In genomic region chr17:7795168-7795567, GRCm38 (mm10) we compare ENCODE assay signal across 26 mouse cellular contexts. TPM values are rescaled to one million over a fixed set of nuclear protein-coding genes. Genes with fewer than 3 reads are reported as not detected.
DNase-seq lines count a peak whose midpoint lies in the region; ATAC-seq and TF ChIP-seq lines count a peak whose summit lies in the region.
"Had no signal": no experiment of that assay in that cellular context is flagged by ENCODE, and none has a peak within 500 bp of the region (broad histone marks: within the 10 kb centered on the region; RNA-seq: fewer than 3 reads in every experiment).

No protein-coding gene starts in this region.

- 80% methylated on average over 2 of the region's 2 CpGs for WGBS in midbrain, postnatal 0 days

- no peak for TF ChIP-seq CTCF in gastrocnemius, adult 2 months (IDR thresholded peaks at IDR 0.05)
- TF ChIP-seq CTCF in midbrain, postnatal 0 days (IDR thresholded peaks at IDR 0.05), result no peak

- no peaks in the 10 kb centered on the region for H3K9me3 ChIP-seq in midbrain, postnatal 0 days (ENCODE audit: low read length)
- H3K9me3 ChIP-seq: embryonic facial prominence, embryonic 12.5 days; embryonic facial prominence, embryonic 15.5 days; forebrain, embryonic 12.5 days; forebrain, embryonic 15.5 days; heart, embryonic 10.5 days; heart, embryonic 13.5 days; hindbrain, embryonic 12.5 days; hindbrain, embryonic 15.5 days had no signal

- peak overlapping the region; percentile 63 for H3K27ac ChIP-seq in gastrocnemius, adult 2 months
- no peak overlapping the region for H3K27ac ChIP-seq in midbrain, postnatal 0 days (ENCODE audit: low read depth, low read length)
- H3K27ac ChIP-seq: embryonic facial prominence, embryonic 12.5 days; embryonic facial prominence, embryonic 15.5 days; forebrain, embryonic 12.5 days; forebrain, embryonic 15.5 days; heart, adult 2 months; heart, embryonic 10.5 days; heart, embryonic 13.5 days; hindbrain, embryonic 12.5 days; hindbrain, embryonic 15.5 days had no signal

- intact Hi-C loops in gastrocnemius, adult 2 months (cut with DNase I), result no loop called here

- no peak overlapping the region for H3K4me2 ChIP-seq in midbrain, postnatal 0 days (ENCODE audit: low read depth, low read length, poor library complexity, severe bottlenecking)
- H3K4me2 ChIP-seq: embryonic facial prominence, embryonic 12.5 days; embryonic facial prominence, embryonic 15.5 days; forebrain, embryonic 12.5 days; forebrain, embryonic 15.5 days; heart, embryonic 13.5 days; hindbrain, embryonic 12.5 days; hindbrain, embryonic 15.5 days had no signal

- no peaks in the 10 kb centered on the region for H3K27me3 ChIP-seq in midbrain, postnatal 0 days (ENCODE audit: insufficient read depth, low read length)
- H3K27me3 ChIP-seq: embryonic facial prominence, embryonic 12.5 days; embryonic facial prominence, embryonic 15.5 days; forebrain, embryonic 12.5 days; forebrain, embryonic 15.5 days; heart, embryonic 13.5 days; hindbrain, embryonic 12.5 days; hindbrain, embryonic 15.5 days had no signal

- no peaks in the 10 kb centered on the region for H3K36me3 ChIP-seq in midbrain, postnatal 0 days (ENCODE audit: insufficient read depth, low read length)
- H3K36me3 ChIP-seq: embryonic facial prominence, embryonic 12.5 days; embryonic facial prominence, embryonic 15.5 days; forebrain, embryonic 12.5 days; forebrain, embryonic 15.5 days; heart, embryonic 10.5 days; heart, embryonic 13.5 days; hindbrain, embryonic 12.5 days; hindbrain, embryonic 15.5 days had no signal

- ATAC-seq in midbrain, postnatal 0 days (ENCODE audit: low FRiP score), result no peak
- ATAC-seq: CD4-positive, CD25-positive, alpha-beta regulatory T cell, adult 4 months; forebrain, embryonic 15.5 days; intestine, postnatal 0 days had no signal

- H3K4me3 ChIP-seq in gastrocnemius, adult 2 months, result no peak overlapping the region
- H3K4me3 ChIP-seq in midbrain, postnatal 0 days (ENCODE audit: low read depth, low read length), result no peak overlapping the region
- H3K4me3 ChIP-seq: embryonic facial prominence, embryonic 12.5 days; embryonic facial prominence, embryonic 15.5 days; forebrain, embryonic 12.5 days; forebrain, embryonic 15.5 days; heart, adult 2 months; heart, embryonic 10.5 days; heart, embryonic 13.5 days; hindbrain, embryonic 12.5 days; hindbrain, embryonic 15.5 days had no signal

- DNase-seq in gastrocnemius, adult 2 months, result no peak
- no peak for DNase-seq in gastrocnemius, adult 8-10 months (ENCODE audit: low spot score in 2 of 2)
- peak; percentile 65 for DNase-seq in Muller cell, postnatal 12 days (ENCODE audit: inconsistent ontology term)
- DNase-seq in fibroblast of lung, adult 2 months (ENCODE audit: low read depth), result peak; percentile 30
- no peak for DNase-seq in kidney, postnatal 10 days
- no peak for DNase-seq in midbrain, postnatal 0 days (ENCODE audit: low spot score)
- DNase-seq: adrenal gland, adult 2 months; adrenal gland, postnatal 14 days; cerebellum, adult 11 months; cerebellum, adult 2 months; cerebellum, adult 9-11 months; cerebellum, postnatal 25 days; gastrocnemius, postnatal 25 days; heart, adult 2 months had no signal

- no peak overlapping the region for H3K9ac ChIP-seq in midbrain, postnatal 0 days (replicated peaks; ENCODE audit: low read length, poor library complexity, severe bottlenecking)
- H3K9ac ChIP-seq: embryonic facial prominence, embryonic 12.5 days; embryonic facial prominence, embryonic 15.5 days; forebrain, embryonic 12.5 days; forebrain, embryonic 15.5 days; heart, embryonic 13.5 days; hindbrain, embryonic 12.5 days; hindbrain, embryonic 15.5 days had no signal

- H3K4me1 ChIP-seq in midbrain, postnatal 0 days (ENCODE audit: insufficient read depth, low read length), result no peaks in the 10 kb centered on the region
- H3K4me1 ChIP-seq: forebrain, embryonic 12.5 days; forebrain, embryonic 15.5 days; heart, embryonic 10.5 days; heart, embryonic 13.5 days; hindbrain, embryonic 12.5 days; hindbrain, embryonic 15.5 days had no signal

RNA-seq across cellular contexts. Expression of gene Fndc1, which starts 31.9 kb away (rescaled TPM):
- 10 to 100 TPM; 22.2 to 46.4 TPM for total RNA-seq in gastrocnemius, adult 2 months (2021)
- 10 to 100 TPM; 15.8 to 29.7 (median 18.6) TPM for total RNA-seq in gastrocnemius, adult 8-10 months (2022)
- total RNA-seq in midbrain, postnatal 0 days (2014; rRNA removed), result 6.0 and 12.0 TPM in 2 replicates
- 7.6 and 8.4 TPM in 2 replicates for polyA plus RNA-seq in midbrain, postnatal 0 days (2015; fragmentation: Nextera tagmentation; extraction: Ambion mirVana)
- total RNA-seq: common myeloid progenitor, adult 5-6 weeks; hematopoietic stem cell, adult 5-6 weeks had no signal
- polyA plus RNA-seq: CD4-positive, CD25-positive, alpha-beta regulatory T cell, adult 4 months had no signal

Comparison
In these comparisons a context has a peak if more than half of its experiments do, and no peak if none do; other contexts are left out.
1. DNase-seq: peak in Muller cell, postnatal 12 days (single experiment) and fibroblast of lung, adult 2 months (single experiment); none in gastrocnemius, adult 2 months (single experiment), gastrocnemius, adult 8-10 months (0 of 2), kidney, postnatal 10 days (single experiment) and midbrain, postnatal 0 days (single experiment).